Mouse (Mus musculus) cerebellum, adult 9-10 months (tissue): ENCODE measurements around the gene Galnt14.

Experiments used
- DNase-seq: peaks from one replicate; pipeline ENCODE4 v3.0.0; 2022

Galnt14 gene

GRCm38 (mm10) chr17:73568204-73568603 is 142.0 kb downstream of the Galnt14 start:
- no peak for DNase-seq

DNA sequence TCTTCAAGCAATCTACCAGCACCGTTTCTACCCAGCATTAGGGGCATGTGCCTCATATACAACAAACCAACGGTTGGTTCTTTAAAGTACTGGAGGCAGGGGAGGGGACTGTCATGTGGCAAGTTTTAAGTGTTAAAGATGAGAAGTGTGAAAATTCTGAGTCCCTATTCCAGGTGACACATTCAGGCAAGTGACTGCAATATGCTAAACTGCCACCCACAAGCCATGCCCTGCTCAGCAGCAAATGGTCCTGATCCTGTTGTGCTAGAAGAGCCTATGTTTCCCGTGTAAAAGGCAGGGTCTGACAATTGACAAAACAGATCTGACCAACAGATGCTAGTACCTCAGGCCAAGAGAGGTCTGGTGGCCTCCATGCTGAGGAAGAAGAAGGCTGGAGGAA is 149.1 kb downstream of the Galnt14 start:
- no peak for DNase-seq

- no peak for DNase-seq
Measured at GRCm38 (mm10) chr17:73560208-73560784, 150.0 kb downstream of the Galnt14 start.

- no peak for DNase-seq
Measured at GRCm38 (mm10) chr17:73559498-73559897, 150.8 kb downstream of the Galnt14 start.

- no peak for DNase-seq
Measured at GRCm38 (mm10) chr17:73557101-73557500, 153.2 kb downstream of the Galnt14 start.

DNA sequence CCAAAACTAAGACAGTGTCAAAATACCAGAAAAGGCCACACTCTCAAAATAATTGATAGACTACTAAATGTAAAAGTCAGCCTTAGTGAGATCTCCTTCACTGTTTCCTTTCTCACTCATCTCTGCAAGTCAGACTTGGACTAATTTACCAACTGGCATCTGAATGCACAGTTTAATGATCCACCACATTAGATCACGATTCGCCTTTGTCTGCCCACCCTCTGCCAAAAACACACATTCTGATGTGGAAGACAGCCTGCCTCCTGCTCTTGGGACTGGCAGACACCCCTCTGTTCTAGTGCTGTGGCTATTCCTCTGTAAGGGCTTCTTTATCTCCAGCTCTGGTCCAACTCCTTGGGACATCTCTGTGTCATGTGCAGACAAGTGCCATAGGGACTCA is 153.8 kb downstream of the Galnt14 start:
- no peak for DNase-seq

DNA sequence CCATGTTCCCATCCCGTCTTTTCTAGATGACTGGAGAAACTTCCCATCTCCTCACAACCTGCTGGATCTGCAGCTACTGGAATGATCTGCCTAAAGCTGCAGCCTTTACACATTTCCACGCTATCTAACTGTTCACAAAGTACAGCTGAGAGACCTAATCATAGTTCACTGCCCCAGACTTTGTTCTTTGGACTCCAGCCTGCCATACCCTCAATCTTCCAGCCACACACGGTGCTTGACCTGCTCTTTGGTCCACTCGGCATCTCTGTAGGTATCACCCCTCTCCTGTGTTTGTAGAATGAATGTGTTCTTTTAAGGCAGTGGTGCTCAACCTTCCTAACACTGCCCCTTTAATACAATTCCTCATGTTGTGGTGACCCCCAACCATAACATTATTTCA is 155.6 kb downstream of the Galnt14 start:
- DNase-seq, result no peak

DNA sequence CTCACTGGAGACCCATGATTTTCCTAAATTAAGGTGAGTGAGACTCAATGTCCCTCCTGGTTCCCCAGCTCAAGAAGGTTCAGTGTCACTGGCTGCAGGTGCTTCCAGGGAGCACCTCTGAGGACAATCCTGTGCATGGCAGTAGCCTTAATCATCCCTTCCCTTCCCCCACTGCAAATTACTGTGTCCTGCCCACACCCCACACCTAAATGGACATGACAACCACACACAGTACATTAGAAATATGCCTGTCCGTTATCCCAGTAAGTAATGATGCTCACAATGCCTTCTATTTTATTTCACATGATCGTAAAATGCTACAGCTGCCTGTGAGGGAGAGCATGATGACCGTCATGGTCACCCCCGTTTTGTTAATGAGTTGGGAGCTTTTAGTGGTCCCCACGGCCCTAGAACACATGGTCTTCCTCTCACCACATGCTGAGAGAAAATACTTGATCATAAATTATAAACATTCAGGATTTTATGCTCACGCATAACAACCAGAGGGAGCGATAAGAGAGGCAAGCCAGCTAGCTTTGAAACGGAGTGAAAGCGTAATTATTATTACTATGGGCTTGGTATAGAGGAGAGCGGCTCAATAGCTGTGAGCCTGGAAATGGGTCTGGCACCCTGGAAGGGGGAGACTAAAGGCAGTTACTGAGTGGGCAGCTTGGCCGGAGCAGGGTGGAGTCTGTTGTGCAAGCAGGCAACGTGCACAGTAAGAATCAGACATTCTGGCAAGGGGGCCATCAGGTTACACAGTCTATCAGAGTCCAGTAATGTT is 161.3 kb downstream of the Galnt14 start:
- no peak for DNase-seq

GRCm38 (mm10) chr17:73548119-73548518 is 162.1 kb downstream of the Galnt14 start:
- no peak for DNase-seq

- no peak for DNase-seq
Measured at GRCm38 (mm10) chr17:73547483-73547882, 162.8 kb downstream of the Galnt14 start.

GRCm38 (mm10) chr17:73541911-73542310 is 168.3 kb downstream of the Galnt14 start:
- no peak for DNase-seq

- DNase-seq, result no peak
Measured at GRCm38 (mm10) chr17:73541233-73541570, 169.1 kb downstream of the Galnt14 start.

- no peak for DNase-seq
Measured at GRCm38 (mm10) chr17:73540409-73541232, 169.6 kb downstream of the Galnt14 start.

DNA sequence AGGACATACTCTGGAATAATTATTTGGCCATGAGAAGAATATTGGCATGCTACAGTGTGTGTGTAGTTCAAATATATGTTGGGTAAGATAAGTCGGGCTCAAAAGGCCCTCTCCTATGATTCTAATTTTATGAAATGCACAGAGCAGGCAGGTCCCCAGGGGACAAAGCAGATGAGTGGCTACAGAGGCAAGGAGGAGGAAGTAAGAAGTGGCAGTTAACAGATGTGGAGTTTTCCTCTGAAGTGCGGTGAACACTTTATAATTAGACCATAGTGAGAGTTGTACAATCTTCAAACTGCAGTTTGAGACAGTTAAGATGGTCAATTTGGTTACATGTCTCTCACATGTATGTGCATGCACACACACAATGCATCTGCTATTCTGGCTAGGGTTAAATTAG is 178.4 kb downstream of the Galnt14 start:
- DNase-seq, result no peak

DNA sequence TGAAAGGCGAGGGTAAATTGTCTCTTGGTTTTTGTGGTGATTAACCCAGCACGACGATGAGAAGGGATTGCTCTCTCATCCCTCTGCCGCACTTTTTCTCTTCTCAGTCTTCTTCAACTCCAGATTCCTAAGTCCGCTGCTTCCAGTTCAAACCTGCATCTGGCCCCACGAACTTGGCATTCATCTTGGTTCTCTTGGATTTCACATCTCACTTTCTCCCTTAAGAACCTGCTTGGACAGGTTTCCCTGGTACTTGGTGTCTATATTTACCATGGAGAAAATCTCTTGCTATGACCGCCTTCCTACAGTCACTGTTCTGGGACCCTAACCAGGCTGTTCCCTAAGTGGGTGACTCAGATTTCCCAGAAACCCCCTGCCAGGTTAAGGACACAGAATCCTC is 188.1 kb downstream of the Galnt14 start:
- DNase-seq, result no peak

DNA sequence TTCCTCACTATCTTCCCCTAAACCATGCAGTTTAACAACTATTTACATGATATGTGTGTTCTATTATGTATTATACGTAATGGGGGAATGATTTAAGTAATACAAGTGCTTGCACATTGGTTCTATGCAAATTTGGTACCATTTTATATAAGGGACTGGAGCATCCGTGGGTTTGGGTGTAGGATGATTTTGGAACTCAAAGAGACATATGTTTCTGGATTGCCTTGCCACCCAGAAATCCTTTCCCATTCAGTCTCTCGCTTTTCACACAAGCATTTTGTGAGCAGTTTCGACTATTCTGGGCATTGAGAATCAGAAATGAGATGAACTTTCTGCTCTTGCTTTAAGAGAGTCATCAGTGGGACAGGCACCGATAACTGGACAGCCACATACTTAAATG is 190.9 kb downstream of the Galnt14 start:
- no peak for DNase-seq

- no peak for DNase-seq
Measured at GRCm38 (mm10) chr17:73518359-73518758, 191.9 kb downstream of the Galnt14 start.

GRCm38 (mm10) chr17:73515506-73515905 is 194.7 kb downstream of the Galnt14 start:
- no peak for DNase-seq

DNA sequence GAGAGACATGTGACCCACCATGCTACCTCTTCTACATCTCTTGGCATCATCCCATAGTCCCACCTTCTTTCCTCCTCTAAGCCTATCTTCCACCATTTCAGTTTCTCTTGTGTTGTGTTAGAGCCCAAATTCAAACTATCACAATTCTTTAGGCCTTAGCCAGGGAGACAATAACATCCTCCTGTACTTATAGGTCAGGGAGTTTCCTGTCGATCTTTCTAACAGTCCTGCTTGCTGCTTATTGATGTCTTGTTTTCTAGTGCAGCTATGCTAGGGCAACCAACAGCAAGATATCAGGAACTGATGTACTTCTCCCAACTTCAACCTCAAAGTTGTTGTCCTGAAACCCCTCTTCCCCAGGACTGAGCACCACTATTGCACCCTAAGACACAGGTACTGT is 195.4 kb downstream of the Galnt14 start:
- no peak for DNase-seq

DNA sequence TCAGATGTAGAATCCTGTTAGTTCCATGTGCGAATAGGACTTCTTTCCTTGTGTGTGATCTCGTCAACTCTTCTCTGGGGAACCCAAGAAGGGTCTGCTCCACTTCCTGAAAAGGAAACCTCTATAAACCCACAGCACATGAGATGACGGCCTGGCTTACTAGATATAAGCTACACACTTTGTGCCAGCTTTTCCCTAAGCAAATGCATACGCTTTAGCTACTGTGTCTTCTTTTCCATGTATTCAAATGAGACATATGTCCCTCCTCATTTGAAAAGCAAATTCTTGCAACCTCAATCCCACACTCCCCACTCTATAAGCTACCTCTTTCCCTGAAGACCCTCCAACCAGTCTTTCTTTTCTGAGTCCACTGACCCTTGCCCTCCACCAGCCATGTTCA is 196.0 kb downstream of the Galnt14 start:
- no peak for DNase-seq

- no peak for DNase-seq
Measured at GRCm38 (mm10) chr17:73512844-73513243, 197.4 kb downstream of the Galnt14 start.

GRCm38 (mm10) chr17:73507804-73508535 is 202.3 kb downstream of the Galnt14 start:
- no peak for DNase-seq

DNA sequence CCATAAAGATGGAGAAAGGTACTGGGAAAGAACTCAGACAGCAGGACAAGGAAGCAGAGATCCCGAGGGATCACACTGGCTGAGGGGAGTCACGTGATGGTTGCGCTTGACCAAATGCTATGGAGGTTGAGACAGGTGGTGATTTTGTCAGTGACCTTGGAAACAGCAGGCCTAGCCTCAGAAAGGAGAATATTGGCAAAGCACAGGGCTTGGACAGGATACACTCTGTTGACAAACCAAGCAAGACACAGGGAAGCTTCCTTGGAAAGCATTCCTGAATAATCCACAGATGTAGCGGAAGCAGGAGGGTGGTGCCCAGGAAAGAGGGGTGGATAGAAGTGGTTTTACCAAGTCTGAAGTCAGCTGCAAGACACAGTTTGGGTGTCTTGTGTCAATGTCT is 206.1 kb downstream of the Galnt14 start:
- no peak for DNase-seq
